Mouse (Mus musculus) neutrophil, adult 5-6 weeks (primary cell): ENCODE data around the gene Phkb. TPM values are rescaled to one million over a fixed set of nuclear protein-coding genes. Genes with fewer than 3 reads are reported as not detected.

ENCODE experiments used
- ATAC-seq: fragments of 151-379, 151-347 bp; 2 replicates; pipeline ENCODE4 v1.8.0; 2017; ENCODE audit warnings: mild to moderate bottlenecking, moderate TSS enrichment; ENCODE audit not compliant: insufficient number of reproducible peaks, poor library complexity, low FRiP score, severe bottlenecking; ENCODE audit errors: extremely low read depth
- total RNA-seq: library from RNA; stranded (forward); fragments of 200-1000 nt; gene quantifications from 2 replicates; pipeline ENCODE4 v1.2.3, GENCODE M21; 2017

The Phkb gene
- total RNA-seq, 1 experiment from 2014 or later, result 23.9 TPM

- ATAC-seq, result no peak
Measured at GRCm38 (mm10) chr8:86058618-86059017, 217.9 kb downstream of the Phkb start.

GRCm38 (mm10) chr8:86059130-86059529 lies 218.4 kb downstream of the Phkb start:
- peak; percentile 55; the same call in 1 of the 2 replicates for ATAC-seq

GRCm38 (mm10) chr8:86063411-86063810 lies 222.7 kb downstream of the Phkb start:
- no peak for ATAC-seq

GRCm38 (mm10) chr8:86079433-86079832 lies 238.7 kb downstream of the Phkb start:
- no peak for ATAC-seq

- no peak for ATAC-seq
Measured at GRCm38 (mm10) chr8:86083346-86083745, 242.6 kb downstream of the Phkb start.

GRCm38 (mm10) chr8:86086791-86087190 lies 246.0 kb downstream of the Phkb start:
- no peak for ATAC-seq

- no peak for ATAC-seq
Measured at GRCm38 (mm10) chr8:86087468-86087867, 246.7 kb downstream of the Phkb start.

- no peak for ATAC-seq
Measured at GRCm38 (mm10) chr8:86090666-86091065, 249.9 kb downstream of the Phkb start.

Other genes with a start within 250 kb of the Phkb start
- 0.70 and 0.74 TPM in 2 replicates for gene Neto2, start 140.0 kb upstream of the Phkb start, total RNA-seq
- 33.9 and 34.0 TPM in 2 replicates for gene Itfg1, start within 50 bp of the Phkb start, total RNA-seq